Mouse (Mus musculus): Measurements from ENCODE around the gene Gpr146. TPM values are rescaled to one million over a fixed set of nuclear protein-coding genes. Genes with fewer than 3 reads are reported as not detected.

Gene Gpr146
- polyA plus RNA-seq, 1 experiment, result 15.3 TPM

- TF ChIP-seq CTCF (IDR thresholded peaks at IDR 0.05; ENCODE audit: extremely low read depth, insufficient read depth, low read length), result no peak
- TF ChIP-seq POLR2A (IDR thresholded peaks at IDR 0.05; ENCODE audit: extremely low read depth, insufficient read depth, low read length), result no peak
- Histone ChIP-seq H3K4me1 (ENCODE audit: control insufficient read depth, insufficient read depth, low read length) (peaks cover 9% of the 10 kb centered on the region), H3K4me3 (ENCODE audit: insufficient read depth, low read length) (no peak overlapping the region), H3K27ac (ENCODE audit: insufficient read depth, low read length) (no peak overlapping the region)
Measured at GRCm38 (mm10) chr5:139367884-139368458, 9.5 kb upstream of the Gpr146 start.

DNA sequence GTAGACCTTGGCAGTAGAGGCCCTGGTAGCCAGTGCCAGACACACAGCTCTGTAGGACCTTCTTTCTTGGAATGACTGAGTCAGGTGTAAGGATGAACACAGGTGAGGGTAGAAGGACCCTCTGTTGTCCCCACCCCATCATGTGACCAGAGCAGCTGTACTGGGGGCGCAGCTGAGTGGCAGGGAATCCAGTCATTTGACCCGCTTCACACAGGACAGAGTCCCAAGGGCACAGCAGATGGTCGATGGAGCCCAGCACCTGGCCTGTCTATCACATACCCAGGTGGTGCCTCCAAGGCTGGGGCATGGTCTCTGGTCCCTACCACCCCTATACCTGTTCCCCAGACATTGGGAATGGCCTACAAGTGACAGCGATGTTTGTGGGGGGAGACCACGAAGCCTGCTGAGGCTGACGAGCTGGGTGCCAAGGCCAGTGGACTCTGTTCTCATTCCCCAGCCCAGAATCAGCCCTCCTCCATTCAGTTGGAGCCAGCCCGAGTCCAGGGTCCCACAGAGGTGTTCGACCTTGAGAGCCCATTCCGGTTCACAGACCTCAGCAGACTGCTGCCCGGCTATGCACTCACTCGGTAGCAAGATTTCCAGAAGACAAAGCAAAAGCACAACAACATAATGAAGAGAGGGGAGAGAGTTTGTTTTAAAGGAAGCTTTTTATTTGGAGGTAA, 8.7 kb upstream of the Gpr146 start:
- Histone ChIP-seq H3K4me1 (ENCODE audit: control insufficient read depth, insufficient read depth, low read length) (peaks cover 9% of the 10 kb centered on the region), H3K27ac (ENCODE audit: insufficient read depth, low read length) (no peak overlapping the region), H3K4me3 (ENCODE audit: insufficient read depth, low read length) (no peak overlapping the region)
- no peak for TF ChIP-seq POLR2A (IDR thresholded peaks at IDR 0.05; ENCODE audit: extremely low read depth, insufficient read depth, low read length)

- Histone ChIP-seq H3K4me1 (ENCODE audit: control insufficient read depth, insufficient read depth, low read length) (peaks cover 5% of the 10 kb centered on the region), H3K27ac (ENCODE audit: insufficient read depth, low read length) (peak overlapping the region; percentile 3; the same call in 1 of the 2 replicates), H3K4me3 (ENCODE audit: insufficient read depth, low read length) (no peak overlapping the region)
- TF ChIP-seq POLR2A (IDR thresholded peaks at IDR 0.05; ENCODE audit: extremely low read depth, insufficient read depth, low read length) (no peak), CTCF (IDR thresholded peaks at IDR 0.05; ENCODE audit: extremely low read depth, insufficient read depth, low read length) (no peak)
Measured at GRCm38 (mm10) chr5:139370336-139370735, 7.2 kb upstream of the Gpr146 start.

GRCm38 (mm10) chr5:139371118-139371517, 6.4 kb upstream of the Gpr146 start:
- Histone ChIP-seq H3K4me3 (ENCODE audit: insufficient read depth, low read length) (peak overlapping the region; percentile 51; the same call in 1 of the 2 replicates), H3K4me1 (ENCODE audit: control insufficient read depth, insufficient read depth, low read length) (peaks cover 5% of the 10 kb centered on the region), H3K27ac (ENCODE audit: insufficient read depth, low read length) (peak overlapping the region; percentile 82; the same call in 1 of the 2 replicates)
- TF ChIP-seq CTCF (IDR thresholded peaks at IDR 0.05; ENCODE audit: extremely low read depth, insufficient read depth, low read length) (no peak), POLR2A (IDR thresholded peaks at IDR 0.05; ENCODE audit: extremely low read depth, insufficient read depth, low read length) (no peak)

- no peak for TF ChIP-seq CTCF (IDR thresholded peaks at IDR 0.05; ENCODE audit: extremely low read depth, insufficient read depth, low read length)
- TF ChIP-seq POLR2A (IDR thresholded peaks at IDR 0.05; ENCODE audit: extremely low read depth, insufficient read depth, low read length), result peak; percentile 90
- Histone ChIP-seq H3K4me3 (ENCODE audit: insufficient read depth, low read length) (peak overlapping the region; percentile 51), H3K27ac (ENCODE audit: insufficient read depth, low read length) (peak overlapping the region; percentile 82), H3K4me1 (ENCODE audit: control insufficient read depth, insufficient read depth, low read length) (peaks cover 3% of the 10 kb centered on the region)
Measured at GRCm38 (mm10) chr5:139371631-139372401, 5.7 kb upstream of the Gpr146 start.

GRCm38 (mm10) chr5:139373126-139373525, 4.4 kb upstream of the Gpr146 start:
- no peak overlapping the region for H3K27ac ChIP-seq (ENCODE audit: insufficient read depth, low read length)
- no peak overlapping the region for H3K4me3 ChIP-seq (ENCODE audit: insufficient read depth, low read length)
- TF ChIP-seq POLR2A (IDR thresholded peaks at IDR 0.05; ENCODE audit: extremely low read depth, insufficient read depth, low read length), result no peak
- no peak for TF ChIP-seq CTCF (IDR thresholded peaks at IDR 0.05; ENCODE audit: extremely low read depth, insufficient read depth, low read length)
- H3K4me1 ChIP-seq (ENCODE audit: control insufficient read depth, insufficient read depth, low read length), result peaks cover 6% of the 10 kb centered on the region

DNA sequence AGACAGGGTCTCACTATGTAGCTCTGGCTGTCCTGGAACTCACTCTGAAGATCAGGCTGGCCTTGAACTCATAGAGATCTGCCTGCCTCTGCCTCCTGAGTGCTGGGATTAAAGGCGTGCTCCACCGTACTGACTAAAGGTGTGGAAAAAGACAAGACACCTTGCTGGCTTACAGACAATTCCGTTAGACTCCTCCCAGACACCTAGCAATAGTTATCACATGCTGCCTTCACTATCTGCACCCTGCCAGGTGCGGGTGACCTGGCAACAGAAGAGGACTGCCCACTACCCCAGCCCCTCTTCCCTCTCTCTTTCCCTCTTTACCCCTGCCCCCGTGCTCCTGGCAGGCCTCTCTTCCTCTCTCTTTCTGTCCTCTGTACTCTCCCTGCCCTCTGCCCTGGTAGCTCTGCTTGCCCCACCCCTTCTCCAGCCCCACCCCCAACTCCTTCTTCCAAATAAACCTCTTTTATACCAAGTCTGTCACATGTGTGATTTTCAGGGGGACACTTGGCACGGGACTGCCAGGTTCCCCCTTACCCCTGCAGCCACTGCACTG, 3.5 kb upstream of the Gpr146 start:
- Histone ChIP-seq H3K27ac (ENCODE audit: insufficient read depth, low read length) (no peak overlapping the region), H3K4me1 (ENCODE audit: control insufficient read depth, insufficient read depth, low read length) (peaks cover 6% of the 10 kb centered on the region), H3K4me3 (ENCODE audit: insufficient read depth, low read length) (no peak overlapping the region)
- TF ChIP-seq CTCF (IDR thresholded peaks at IDR 0.05; ENCODE audit: extremely low read depth, insufficient read depth, low read length), result no peak

- no peak overlapping the region for H3K4me3 ChIP-seq (ENCODE audit: insufficient read depth, low read length)
- no peak for TF ChIP-seq POLR2A (IDR thresholded peaks at IDR 0.05; ENCODE audit: extremely low read depth, insufficient read depth, low read length)
- no peak overlapping the region for H3K27ac ChIP-seq (ENCODE audit: insufficient read depth, low read length)
- peaks cover 6% of the 10 kb centered on the region for H3K4me1 ChIP-seq (ENCODE audit: control insufficient read depth, insufficient read depth, low read length)
Measured at GRCm38 (mm10) chr5:139374841-139375240, 2.7 kb upstream of the Gpr146 start.

DNA sequence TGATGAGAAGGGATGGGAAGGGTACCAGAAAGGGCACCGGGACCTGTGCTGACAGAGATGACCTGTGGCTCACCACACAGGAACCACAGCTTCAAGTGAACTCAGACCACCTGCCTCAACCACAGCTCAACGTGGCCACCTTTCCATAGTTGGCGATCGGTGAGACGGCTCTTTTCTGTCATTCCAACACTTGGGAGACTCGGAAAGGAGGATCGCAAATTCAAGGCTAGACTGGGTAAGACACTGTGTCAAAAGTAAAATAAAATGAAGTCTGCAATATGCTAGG, 717 bp downstream of the Gpr146 start:
- Histone ChIP-seq H3K27ac (ENCODE audit: insufficient read depth, low read length) (no peak overlapping the region; the same call in 1 of the 2 replicates), H3K4me1 (ENCODE audit: control insufficient read depth, insufficient read depth, low read length) (peaks cover 7% of the 10 kb centered on the region), H3K4me3 (ENCODE audit: insufficient read depth, low read length) (no peak overlapping the region)
- TF ChIP-seq POLR2A (IDR thresholded peaks at IDR 0.05; ENCODE audit: extremely low read depth, insufficient read depth, low read length) (no peak), CTCF (IDR thresholded peaks at IDR 0.05; ENCODE audit: extremely low read depth, insufficient read depth, low read length) (no peak)

Measured in cortical plate, adult 2 months (tissue).